Mouse (Mus musculus): Measurements from ENCODE around the gene Gm12216.

GRCm38 (mm10) chr11:53762426-53762825 is 96.6 kb downstream of the Gm12216 start:
- TF ChIP-seq POLR2A (IDR thresholded peaks at IDR 0.05; ENCODE audit: low read depth, low read length) (no peak), CTCF (IDR thresholded peaks at IDR 0.05; ENCODE audit: extremely low read depth, insufficient read depth, insufficient read length, insufficient replicate concordance) (no peak)

Data from spleen, adult 2 months (tissue).